Mouse (Mus musculus): ENCODE measurements around the gene Pex11g. TPM values are rescaled to one million over a fixed set of nuclear protein-coding genes. Genes with fewer than 3 reads are reported as not detected.
A peak's percentile ranks its signal among the peaks of the same experiment; 100 is the strongest.

Pex11g gene
- total and polyA plus RNA-seq, 3 experiments, result 1.3 to 5.9 (median 2.7) TPM

GRCm38 (mm10) chr8:3515771-3516417 lies 48.4 kb upstream of the Pex11g start:
- TF ChIP-seq USF1 (IDR thresholded peaks at IDR 0.05; ENCODE audit: low read depth, low read length) (no peak), TBP (conservative IDR thresholded peaks at IDR 0.05; ENCODE audit: low read depth, low read length) (no peak), NELFE (IDR thresholded peaks at IDR 0.05; ENCODE audit: low read depth, low read length) (no peak; the same call in 1 of the 2 replicates), MXI1 (IDR thresholded peaks at IDR 0.05; ENCODE audit: low read depth, low read length) (peak; percentile 14; the same call in 1 of the 2 replicates), ELF1 (IDR thresholded peaks at IDR 0.05; ENCODE audit: low read depth, low read length) (0 out of 2 replicates have a peak, but pooled peaks have one; percentile 6), JUND (conservative IDR thresholded peaks at IDR 0.05; ENCODE audit: low read depth, low read length) (no peak), CHD1 (IDR thresholded peaks at IDR 0.05; ENCODE audit: low read depth, low read length) (0 out of 2 replicates have a peak, but pooled peaks have one; percentile 12), CHD2 (IDR thresholded peaks at IDR 0.05; ENCODE audit: low read length) (peak; percentile 59; the same call in 1 of the 2 replicates), SIN3A (IDR thresholded peaks at IDR 0.05; ENCODE audit: low read length) (no peak; the same call in 1 of the 2 replicates), MEF2A (IDR thresholded peaks at IDR 0.05; ENCODE audit: borderline replicate concordance, low read depth, low read length) (0 out of 2 replicates have a peak, but pooled peaks have one; percentile 32), ZNF384 (IDR thresholded peaks at IDR 0.05; ENCODE audit: low read depth, low read length) (no peak)
- Histone ChIP-seq H3K4me2 (ENCODE audit: insufficient read depth, low read depth, poor library complexity, severe bottlenecking) (peak overlapping the region; percentile 64), H3K9ac (ENCODE audit: insufficient read depth, low read depth) (peak overlapping the region; percentile 77), H3K27ac (ENCODE audit: insufficient read depth, low read depth) (0 out of 2 replicates have a peak overlapping the region, but pooled peaks have one; percentile 3), H3K9me3 (replicated peaks; ENCODE audit: low read length) (no peaks in the 10 kb centered on the region), H3K4me1 (ENCODE audit: control insufficient read depth in 1 of 2, insufficient read depth in 2 of 2) (peaks cover 2 to 15% of the 10 kb centered on the region in 2 experiments; a peak in 2 of 4 replicates), H3K79me2 (replicated peaks; ENCODE audit: control insufficient read depth, extremely low read depth, insufficient read depth, poor library complexity, severe bottlenecking) (peaks cover 3% of the 10 kb centered on the region; the same call in 1 of the 2 replicates), H3K36me3 (replicated peaks in 1 of 2; ENCODE audit: control insufficient read depth in 1 of 2, insufficient read depth in 1 of 2, low read length in 1 of 2) (peaks cover 32 to 58% of the 10 kb centered on the region in 2 experiments), H3K27me3 (replicated peaks) (no peaks in the 10 kb centered on the region), H3K4me3 (replicated peaks in 1 of 3; ENCODE audit: low read depth in 2 of 3, low read length in 2 of 3, poor library complexity in 1 of 3) (peak overlapping the region; percentile 86 to 93 (median 88))
- DNase-seq (ENCODE audit: extremely low read depth), result peak; percentile 45
- in situ Hi-C loops (cut with MboI; ENCODE audit: low pct_ligation_motif_present, low pct_unique_long_range_greater_than_20kb, low sequenced_read_pairs), result no loop called here
- dilution Hi-C loops (cut with MboI; ENCODE audit: extremely low pct_ligation_motif_present, extremely low pct_unique_long_range_greater_than_20kb, low sequenced_read_pairs), result no loop called here

GRCm38 (mm10) chr8:3515260-3515671 lies 47.8 kb upstream of the Pex11g start, which contains the start of gene Pnpla6:
Gene Pnpla6 (plus strand): TSS chr8:3515384.
- in situ Hi-C loops (cut with MboI; ENCODE audit: low pct_ligation_motif_present, low pct_unique_long_range_greater_than_20kb, low sequenced_read_pairs), result no loop called here
- no peaks in the 10 kb centered on the region for H3K27me3 ChIP-seq (replicated peaks)
- peaks cover 2 to 15% of the 10 kb centered on the region in 2 experiments; a peak in 2 of 4 replicates for H3K4me1 ChIP-seq (ENCODE audit: control insufficient read depth in 1 of 2, insufficient read depth in 2 of 2)
- 0 out of 2 replicates have a peak within 1 kb of the TSS, but pooled peaks have one; percentile 3 for H3K27ac ChIP-seq (ENCODE audit: insufficient read depth, low read depth)
- H3K79me2 ChIP-seq (replicated peaks; ENCODE audit: control insufficient read depth, extremely low read depth, insufficient read depth, poor library complexity, severe bottlenecking), result peaks cover 3% of the 10 kb centered on the region; the same call in 1 of the 2 replicates
- dilution Hi-C loops (cut with MboI; ENCODE audit: extremely low pct_ligation_motif_present, extremely low pct_unique_long_range_greater_than_20kb, low sequenced_read_pairs), result no loop called here
- DNase-seq (ENCODE audit: extremely low read depth), result peak; percentile 74
- no peak for TF ChIP-seq ZMIZ1 (IDR thresholded peaks at IDR 0.05; ENCODE audit: low read depth, low read length)
- peak; percentile 75 for TF ChIP-seq CHD2 (IDR thresholded peaks at IDR 0.05; ENCODE audit: low read length)
- peak; percentile 90; the same call in 1 of the 2 replicates for TF ChIP-seq RCOR1 (conservative IDR thresholded peaks at IDR 0.05; ENCODE audit: low read depth, low read length)
- TF ChIP-seq MAFK (IDR thresholded peaks at IDR 0.05; ENCODE audit: insufficient replicate concordance, low read length), result no peak
- TF ChIP-seq ZNF384 (IDR thresholded peaks at IDR 0.05; ENCODE audit: low read depth, low read length), result no peak
- no peak for TF ChIP-seq UBTF (IDR thresholded peaks at IDR 0.05; ENCODE audit: low read depth, low read length)
- TF ChIP-seq MXI1 (IDR thresholded peaks at IDR 0.05; ENCODE audit: low read depth, low read length), result peak; percentile 52
- peak; percentile 66; the same call in 1 of the 2 replicates for TF ChIP-seq TBP (conservative IDR thresholded peaks at IDR 0.05; ENCODE audit: low read depth, low read length)
- TF ChIP-seq TCF12 (IDR thresholded peaks at IDR 0.05; ENCODE audit: low read depth, low read length), result peak; percentile 20; the same call in 1 of the 2 replicates
- TF ChIP-seq EP300 (IDR thresholded peaks at IDR 0.05; ENCODE audit: low read length), result no peak
- no peak for TF ChIP-seq POLR2AphosphoS2 (IDR thresholded peaks at IDR 0.05; ENCODE audit: low read depth, low read length)
- TF ChIP-seq HCFC1 (IDR thresholded peaks at IDR 0.05; ENCODE audit: low read depth, low read length), result peak; percentile 93
- TF ChIP-seq ZC3H11A (IDR thresholded peaks at IDR 0.05; ENCODE audit: low read depth, low read length), result no peak
- TF ChIP-seq IRF4 (IDR thresholded peaks at IDR 0.05; ENCODE audit: low read depth, low read length), result no peak
- TF ChIP-seq CHD1 (IDR thresholded peaks at IDR 0.05; ENCODE audit: low read depth, low read length), result 0 out of 2 replicates have a peak, but pooled peaks have one; percentile 21
- peak; percentile 68; the same call in 1 of the 2 replicates for TF ChIP-seq KAT2A (IDR thresholded peaks at IDR 0.05; ENCODE audit: insufficient replicate concordance, low read length)
- TF ChIP-seq NRF1 (IDR thresholded peaks at IDR 0.05; ENCODE audit: low read depth, low read length), result peak; percentile 86
- TF ChIP-seq MEF2A (IDR thresholded peaks at IDR 0.05; ENCODE audit: borderline replicate concordance, low read depth, low read length), result 0 out of 2 replicates have a peak, but pooled peaks have one; percentile 28
- no peak for TF ChIP-seq SMC3 (IDR thresholded peaks at IDR 0.05; ENCODE audit: low read depth, low read length)
- peak; percentile 11 for TF ChIP-seq ELF1 (IDR thresholded peaks at IDR 0.05; ENCODE audit: low read depth, low read length)
- TF ChIP-seq SIN3A (IDR thresholded peaks at IDR 0.05; ENCODE audit: low read length), result peak; percentile 94
- TF ChIP-seq POLR2A (IDR thresholded peaks at IDR 0.05; ENCODE audit: low read depth, low read length), result peak; percentile 71
- TF ChIP-seq MYC (IDR thresholded peaks at IDR 0.05; ENCODE audit: low read depth, low read length), result no peak
- peak; percentile 34; the same call in 1 of the 2 replicates for TF ChIP-seq MAX (IDR thresholded peaks at IDR 0.05; ENCODE audit: low read length)
- H3K4me2 ChIP-seq (ENCODE audit: insufficient read depth, low read depth, poor library complexity, severe bottlenecking), result peak within 1 kb of the TSS; percentile 64
- peak within 1 kb of the TSS; percentile 86 to 93 (median 88) for H3K4me3 ChIP-seq (replicated peaks in 1 of 3; ENCODE audit: low read depth in 2 of 3, low read length in 2 of 3, poor library complexity in 1 of 3)
- no peaks in the 10 kb centered on the region for H3K9me3 ChIP-seq (replicated peaks; ENCODE audit: low read length)
- H3K9ac ChIP-seq (ENCODE audit: insufficient read depth, low read depth), result peak within 1 kb of the TSS; percentile 77
- H3K36me3 ChIP-seq (replicated peaks in 1 of 2; ENCODE audit: control insufficient read depth in 1 of 2, insufficient read depth in 1 of 2, low read length in 1 of 2), result peaks cover 33 to 60% of the 10 kb centered on the region in 2 experiments

All from CH12.LX (cell line).